Mouse (Mus musculus) G1E (cell line): ENCODE data around the gene Tmem192. TPM values are rescaled to one million over a fixed set of nuclear protein-coding genes. Genes with fewer than 3 reads are reported as not detected.

Experiments used
- ATAC-seq: 2 replicates; pipeline ENCODE4 v1.8.0; 2016; ENCODE audit warnings: mild to moderate bottlenecking; ENCODE audit not compliant: insufficient number of reproducible peaks, poor library complexity, low FRiP score, severe bottlenecking; ENCODE audit errors: extremely low read depth
- DNase-seq: peaks from one replicate; pipeline ENCODE4 v3.0.0; 2012; ENCODE audit warnings: low spot score
- H3K27me3 ChIP-seq: 2 replicates; pipeline ENCODE4 v1.6.1; 2012; ENCODE audit warnings: mild to moderate bottlenecking, low read length, inconsistent platforms; ENCODE audit not compliant: insufficient read depth
- H3K36me3 ChIP-seq: replicated peaks from 2 replicates; pipeline ENCODE3; 2012; ENCODE audit warnings: mild to moderate bottlenecking, inconsistent platforms
- H3K4me1 ChIP-seq: 2 replicates; pipeline ENCODE4 v1.6.1; 2012; ENCODE audit warnings: low read depth, low read length, inconsistent platforms, mixed read lengths; ENCODE audit not compliant: insufficient read depth
- H3K4me3 ChIP-seq: 2 replicates; pipeline ENCODE4 v1.5.1; 2012; ENCODE audit warnings: low read depth, mild to moderate bottlenecking, inconsistent platforms, low read length, moderate library complexity, mixed read lengths
- H3K9me3 ChIP-seq: replicated peaks from 2 replicates; pipeline ENCODE4 v1.6.1; 2012; ENCODE audit warnings: inconsistent platforms
- CTCF ChIP-seq: IDR thresholded peaks from 2 replicates; pipeline ENCODE4 v1.5.1; 2012; ENCODE audit warnings: low read depth, low read length, inconsistent platforms, mixed read lengths
- GATA1 ChIP-seq: IDR thresholded peaks from 2 replicates; pipeline ENCODE4 v1.6.1; 2012; ENCODE audit warnings: borderline replicate concordance, low read length, inconsistent platforms, mixed read lengths
- GATA2 ChIP-seq: IDR thresholded peaks from 2 replicates; pipeline ENCODE4 v1.6.1; 2012; ENCODE audit warnings: low read depth, low read length, inconsistent platforms, borderline replicate concordance
- POLR2AphosphoS5 ChIP-seq: IDR thresholded peaks from 2 replicates; pipeline ENCODE4 v1.6.1; 2012; ENCODE audit warnings: low read depth, low read length, inconsistent platforms; ENCODE audit not compliant: insufficient replicate concordance
- TAL1 ChIP-seq: conservative IDR thresholded peaks from 2 replicates; pipeline ENCODE4 v1.6.1; 2012; ENCODE audit warnings: low read depth, low read length, inconsistent platforms, mixed read lengths
- polyA plus RNA-seq: library from polyadenylated mRNA; stranded (reverse); fragments of >175 nt; gene quantifications from 2 replicates; pipeline ENCODE4 v1.2.3, GENCODE M21; 2012
- total RNA-seq, 2 experiments: library from RNA; stranded (forward) in 1 of 2; stranded (reverse) in 1 of 2; fragments of 200-1000 nt in 1 of 2; fragments of >200 nt in 1 of 2; fragmentation: Nextera tagmentation in 1 of 2; gene quantifications; 2 replicates each; pipeline ENCODE4 v1.2.3; 2014 to 2017

Tmem192 gene
- total and polyA plus RNA-seq, 3 experiments: 25.4 to 48.1 (median 31.2) TPM

GRCm38 (mm10) chr8:64948371-64948770 is 1.4 kb downstream of the Tmem192 start:
- no peak for TF ChIP-seq GATA2
- no peak for TF ChIP-seq GATA1
- no peak for TF ChIP-seq POLR2AphosphoS5
- TF ChIP-seq CTCF: no peak
- TF ChIP-seq TAL1: no peak
- no peak for ATAC-seq
- no peak for DNase-seq

GRCm38 (mm10) chr8:64952101-64952500 is 5.1 kb downstream of the Tmem192 start:
- DNase-seq (no peak), ATAC-seq (no peak)
- TF ChIP-seq GATA2 (no peak), GATA1 (no peak), TAL1 (no peak), CTCF (no peak), POLR2AphosphoS5 (no peak)

More at GRCm38 (mm10) chr8:64948371-64948770, 1.4 kb downstream of the Tmem192 start:
- H3K9me3 ChIP-seq: no peaks in the 10 kb centered on the region
- peaks cover 21% of the 10 kb centered on the region for H3K36me3 ChIP-seq
- peaks cover 28% of the 10 kb centered on the region for H3K4me1 ChIP-seq
- peaks cover 6% of the 10 kb centered on the region; the same call in 1 of the 2 replicates for H3K27me3 ChIP-seq
- H3K4me3 ChIP-seq: no peak overlapping the region

GRCm38 (mm10) chr8:64959025-64959424 is 12.0 kb downstream of the Tmem192 start:
- Histone ChIP-seq H3K27me3 (no peaks in the 10 kb centered on the region), H3K36me3 (peaks cover 71% of the 10 kb centered on the region), H3K4me1 (no peaks in the 10 kb centered on the region), H3K9me3 (no peaks in the 10 kb centered on the region), H3K4me3 (no peak overlapping the region)
- ATAC-seq: no peak
- DNase-seq: no peak
- TF ChIP-seq GATA1 (no peak), GATA2 (no peak), POLR2AphosphoS5 (no peak), TAL1 (no peak), CTCF (no peak)

More at GRCm38 (mm10) chr8:64952101-64952500, 5.1 kb downstream of the Tmem192 start:
- H3K4me1 ChIP-seq: peaks cover 14% of the 10 kb centered on the region
- H3K27me3 ChIP-seq: no peaks in the 10 kb centered on the region
- H3K9me3 ChIP-seq: no peaks in the 10 kb centered on the region
- H3K4me3 ChIP-seq: no peak overlapping the region
- peaks cover 46% of the 10 kb centered on the region for H3K36me3 ChIP-seq

- TF ChIP-seq CTCF (no peak), POLR2AphosphoS5 (no peak), GATA2 (no peak), TAL1 (no peak), GATA1 (no peak)
- ATAC-seq (no peak; the same call in 1 of the 2 replicates), DNase-seq (no peak)
- no peaks in the 10 kb centered on the region for H3K4me1 ChIP-seq
- no peak overlapping the region for H3K4me3 ChIP-seq
- H3K9me3 ChIP-seq: no peaks in the 10 kb centered on the region
- H3K36me3 ChIP-seq: peaks cover 75% of the 10 kb centered on the region
- no peaks in the 10 kb centered on the region for H3K27me3 ChIP-seq
Measured at GRCm38 (mm10) chr8:64962836-64963235, 15.9 kb downstream of the Tmem192 start.

- TF ChIP-seq CTCF (no peak), GATA1 (no peak), TAL1 (no peak), POLR2AphosphoS5 (no peak), GATA2 (no peak)
- Histone ChIP-seq H3K36me3 (no peaks in the 10 kb centered on the region), H3K4me3 (no peak overlapping the region), H3K4me1 (no peaks in the 10 kb centered on the region), H3K9me3 (no peaks in the 10 kb centered on the region), H3K27me3 (peaks cover 8% of the 10 kb centered on the region)
- ATAC-seq: no peak
- DNase-seq: no peak
Measured at GRCm38 (mm10) chr8:64983150-64983897, 36.3 kb downstream of the Tmem192 start.

- Histone ChIP-seq H3K4me3 (no peak within 1 kb of the TSS), H3K27me3 (peaks cover 8% of the 10 kb centered on the region), H3K9me3 (no peaks in the 10 kb centered on the region), H3K36me3 (no peaks in the 10 kb centered on the region), H3K4me1 (no peaks in the 10 kb centered on the region)
- no peak for ATAC-seq
- DNase-seq: no peak
- TF ChIP-seq CTCF: no peak
- no peak for TF ChIP-seq POLR2AphosphoS5
- no peak for TF ChIP-seq GATA2
- no peak for TF ChIP-seq TAL1
- TF ChIP-seq GATA1: no peak
Measured at GRCm38 (mm10) chr8:64987731-64988130, 40.7 kb downstream of the Tmem192 start, which contains the start of gene Trim75. Gene Trim75 (minus strand): TSS chr8:64987831.
